Mouse (Mus musculus): ENCODE results near the gene Nav3. TPM values are rescaled to one million over a fixed set of nuclear protein-coding genes. Genes with fewer than 3 reads are reported as not detected.

The Nav3 gene
- polyA plus RNA-seq, 1 experiment from 2014 or later = 4.0 TPM

DNA sequence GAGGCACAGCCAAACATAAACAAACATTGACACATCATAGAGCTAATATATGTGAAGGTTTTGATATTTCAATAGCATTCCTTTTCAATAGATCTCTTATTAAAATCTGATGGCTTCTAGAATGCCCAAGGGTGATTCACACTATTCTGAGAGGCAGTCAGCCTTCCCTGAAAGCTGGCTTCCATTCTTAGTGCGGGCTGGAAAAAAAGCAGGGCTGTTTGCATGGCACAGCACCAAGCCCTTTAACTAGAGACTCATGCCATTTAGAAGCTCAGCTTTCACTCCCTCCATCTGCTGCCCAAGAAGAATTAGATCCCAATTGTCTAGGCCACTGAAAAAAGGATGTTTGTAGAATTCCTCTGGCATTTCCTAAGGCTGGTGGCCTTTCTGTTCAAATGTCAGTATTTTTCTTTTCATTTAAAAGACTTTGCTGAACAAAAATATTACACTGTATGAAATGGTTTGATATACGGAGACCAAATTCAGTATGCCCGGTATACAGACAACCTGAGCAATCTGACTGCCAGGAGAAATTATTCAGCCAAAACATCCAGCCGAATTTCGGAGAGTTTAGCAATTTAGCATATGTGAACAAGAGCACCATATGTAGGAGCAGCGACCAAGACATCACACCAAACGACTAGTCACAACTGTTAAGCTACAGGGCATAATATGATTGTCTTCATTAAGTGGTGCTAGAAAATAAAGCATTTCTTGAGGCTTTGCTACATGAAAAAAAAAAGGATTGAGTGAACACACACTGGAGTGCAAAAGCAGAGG lies 263.8 kb downstream of the Nav3 start:
- Histone ChIP-seq H3K27ac (ENCODE audit: low read depth, low read length) (no peak overlapping the region), H3K4me1 (replicated peaks; ENCODE audit: control insufficient read depth, insufficient read depth, low read length) (no peaks in the 10 kb centered on the region), H3K27me3 (ENCODE audit: control insufficient read depth, insufficient read depth, low read length) (no peaks in the 10 kb centered on the region), H3K4me3 (ENCODE audit: low read depth, low read length) (no peak overlapping the region), H3K9me3 (ENCODE audit: control insufficient read depth, low read length) (no peaks in the 10 kb centered on the region), H3K4me2 (ENCODE audit: low read depth, low read length, severe bottlenecking) (no peak overlapping the region), H3K36me3 (ENCODE audit: control insufficient read depth, insufficient read depth, low read length) (no peaks in the 10 kb centered on the region), H3K9ac (ENCODE audit: low read length) (no peak overlapping the region)
- ATAC-seq (replicated peaks; ENCODE audit: low FRiP score) (no peak), DNase-seq (ENCODE audit: low spot score) (no peak)
- WGBS = 69% methylated on average over 7 of the region's 7 CpGs

GRCm38 (mm10) chr10:110186242-110186641 lies 269.8 kb downstream of the Nav3 start:
- no peak for DNase-seq (ENCODE audit: low spot score)
- Histone ChIP-seq H3K36me3 (ENCODE audit: control insufficient read depth, insufficient read depth, low read length) (no peaks in the 10 kb centered on the region), H3K27me3 (ENCODE audit: control insufficient read depth, insufficient read depth, low read length) (no peaks in the 10 kb centered on the region), H3K9ac (ENCODE audit: low read length) (no peak overlapping the region), H3K27ac (ENCODE audit: low read depth, low read length) (no peak overlapping the region), H3K4me1 (replicated peaks; ENCODE audit: control insufficient read depth, insufficient read depth, low read length) (no peaks in the 10 kb centered on the region), H3K4me2 (ENCODE audit: low read depth, low read length, severe bottlenecking) (no peak overlapping the region), H3K9me3 (ENCODE audit: control insufficient read depth, low read length) (no peaks in the 10 kb centered on the region), H3K4me3 (ENCODE audit: low read depth, low read length) (no peak overlapping the region)
- no peak for ATAC-seq (replicated peaks; ENCODE audit: low FRiP score)
- 83% methylated on average over 1 of the region's 1 CpGs for WGBS

DNA sequence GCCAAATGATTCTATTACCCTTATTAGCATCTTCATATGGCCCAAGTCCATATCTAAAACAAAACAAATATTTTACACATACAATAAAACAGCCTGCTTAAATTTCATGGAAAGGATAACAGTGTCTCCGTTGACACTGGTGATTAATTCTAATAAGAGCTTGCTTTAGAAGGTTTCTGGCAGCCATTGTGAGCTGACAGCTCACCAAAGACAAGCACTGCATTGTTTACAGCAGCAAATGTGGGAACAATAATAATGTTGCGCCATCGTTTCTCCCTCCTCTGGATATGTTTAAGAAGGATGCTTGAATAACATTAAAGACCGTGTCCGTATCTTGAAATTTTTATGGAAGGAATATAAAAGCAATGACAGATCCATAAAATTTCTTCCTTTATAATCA lies 280.1 kb downstream of the Nav3 start:
- no peak for DNase-seq (ENCODE audit: low spot score)
- Histone ChIP-seq H3K4me2 (ENCODE audit: low read depth, low read length, severe bottlenecking) (no peak overlapping the region), H3K9ac (ENCODE audit: low read length) (no peak overlapping the region), H3K27me3 (ENCODE audit: control insufficient read depth, insufficient read depth, low read length) (no peaks in the 10 kb centered on the region), H3K4me3 (ENCODE audit: low read depth, low read length) (no peak overlapping the region), H3K9me3 (ENCODE audit: control insufficient read depth, low read length) (no peaks in the 10 kb centered on the region), H3K36me3 (ENCODE audit: control insufficient read depth, insufficient read depth, low read length) (no peaks in the 10 kb centered on the region), H3K4me1 (replicated peaks; ENCODE audit: control insufficient read depth, insufficient read depth, low read length) (no peaks in the 10 kb centered on the region), H3K27ac (ENCODE audit: low read depth, low read length) (no peak overlapping the region)
- WGBS = 82% methylated on average over 5 of the region's 5 CpGs
- no peak for ATAC-seq (replicated peaks; ENCODE audit: low FRiP score)

- Histone ChIP-seq H3K36me3 (ENCODE audit: control insufficient read depth, insufficient read depth, low read length) (no peaks in the 10 kb centered on the region), H3K4me1 (replicated peaks; ENCODE audit: control insufficient read depth, insufficient read depth, low read length) (no peaks in the 10 kb centered on the region), H3K27me3 (ENCODE audit: control insufficient read depth, insufficient read depth, low read length) (no peaks in the 10 kb centered on the region), H3K4me2 (ENCODE audit: low read depth, low read length, severe bottlenecking) (no peak overlapping the region), H3K27ac (ENCODE audit: low read depth, low read length) (no peak overlapping the region), H3K4me3 (ENCODE audit: low read depth, low read length) (no peak overlapping the region), H3K9ac (ENCODE audit: low read length) (no peak overlapping the region), H3K9me3 (ENCODE audit: control insufficient read depth, low read length) (no peaks in the 10 kb centered on the region)
- 89% methylated on average over 6 of the region's 6 CpGs for WGBS
- DNase-seq (ENCODE audit: low spot score) = no peak
- ATAC-seq (replicated peaks; ENCODE audit: low FRiP score) = peak; percentile 67
Observed at GRCm38 (mm10) chr10:110169416-110169815, 286.6 kb downstream of the Nav3 start.

DNA sequence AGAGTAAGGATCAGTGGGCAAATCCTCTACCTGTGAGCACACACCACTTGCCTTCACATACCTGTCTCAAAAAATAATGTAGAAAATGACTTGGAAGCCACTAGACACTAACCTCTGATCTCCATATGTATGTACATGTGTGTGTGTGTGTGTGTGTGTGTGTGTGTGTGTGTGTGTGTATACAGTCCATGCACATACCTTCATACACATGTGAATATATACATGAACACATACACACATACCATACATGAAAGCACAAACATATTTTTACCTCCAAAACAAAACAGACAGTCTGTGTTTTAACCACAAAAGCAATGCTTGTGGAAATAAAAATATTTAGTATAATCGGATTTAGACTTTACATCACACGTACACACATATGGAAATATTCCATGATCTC lies 287.1 kb downstream of the Nav3 start:
- Histone ChIP-seq H3K4me2 (ENCODE audit: low read depth, low read length, severe bottlenecking) (no peak overlapping the region), H3K9me3 (ENCODE audit: control insufficient read depth, low read length) (no peaks in the 10 kb centered on the region), H3K27ac (ENCODE audit: low read depth, low read length) (no peak overlapping the region), H3K4me3 (ENCODE audit: low read depth, low read length) (no peak overlapping the region), H3K4me1 (replicated peaks; ENCODE audit: control insufficient read depth, insufficient read depth, low read length) (no peaks in the 10 kb centered on the region), H3K9ac (ENCODE audit: low read length) (no peak overlapping the region), H3K27me3 (ENCODE audit: control insufficient read depth, insufficient read depth, low read length) (no peaks in the 10 kb centered on the region), H3K36me3 (ENCODE audit: control insufficient read depth, insufficient read depth, low read length) (no peaks in the 10 kb centered on the region)
- ATAC-seq (replicated peaks; ENCODE audit: low FRiP score) (no peak), DNase-seq (ENCODE audit: low spot score) (no peak)
- WGBS = 84% methylated on average over 2 of the region's 2 CpGs

DNA sequence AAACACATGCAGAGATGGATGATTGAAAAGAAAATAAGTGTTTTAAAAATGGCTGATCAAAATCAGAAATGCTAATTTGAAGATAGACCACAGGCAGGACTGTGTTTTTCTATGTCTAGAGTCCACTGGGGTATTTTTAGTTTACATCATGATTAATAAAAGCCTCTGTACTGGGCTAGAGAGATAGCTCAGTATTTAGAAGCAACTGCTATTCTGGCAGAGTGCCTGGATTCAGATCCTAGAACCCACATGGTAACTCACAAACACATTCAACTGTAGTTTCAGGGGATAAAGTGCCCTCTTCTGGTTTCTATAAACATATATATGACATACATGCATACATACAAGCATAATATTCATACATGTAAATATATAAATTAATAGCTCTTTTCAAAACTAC lies 293.4 kb downstream of the Nav3 start:
- no peak overlapping the region for H3K9ac ChIP-seq (ENCODE audit: low read length)
- H3K4me3 ChIP-seq (ENCODE audit: low read depth, low read length) = no peak overlapping the region
- no peaks in the 10 kb centered on the region for H3K36me3 ChIP-seq (ENCODE audit: control insufficient read depth, insufficient read depth, low read length)
- H3K27me3 ChIP-seq (ENCODE audit: control insufficient read depth, insufficient read depth, low read length) = no peaks in the 10 kb centered on the region
- ATAC-seq (replicated peaks; ENCODE audit: low FRiP score) (no peak), DNase-seq (ENCODE audit: low spot score) (no peak)
- no peak overlapping the region for H3K27ac ChIP-seq (ENCODE audit: low read depth, low read length)
- H3K9me3 ChIP-seq (ENCODE audit: control insufficient read depth, low read length) = no peaks in the 10 kb centered on the region
- H3K4me1 ChIP-seq (replicated peaks; ENCODE audit: control insufficient read depth, insufficient read depth, low read length) = no peaks in the 10 kb centered on the region
- H3K4me2 ChIP-seq (ENCODE audit: low read depth, low read length, severe bottlenecking) = no peak overlapping the region

DNA sequence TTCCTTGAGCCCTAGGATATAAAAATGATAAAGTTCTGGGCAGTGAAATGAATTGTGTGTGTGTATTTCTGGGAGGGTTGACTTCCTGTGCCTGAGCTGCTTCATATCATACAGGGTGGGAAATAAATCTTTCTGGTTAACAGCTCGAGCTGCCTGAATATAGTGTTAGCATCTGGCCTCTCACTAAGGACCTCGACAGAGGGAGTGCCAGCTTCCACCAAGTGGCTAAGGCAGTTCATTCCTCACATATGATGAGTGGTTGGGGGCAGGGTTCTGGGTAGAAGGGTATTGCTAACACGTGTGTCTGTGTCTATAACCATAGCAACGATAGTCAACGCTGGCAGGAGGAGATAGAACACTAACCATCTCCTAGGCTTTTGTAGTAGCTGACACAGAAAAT lies 295.1 kb downstream of the Nav3 start:
- no peak; the same call in 1 of the 2 replicates for ATAC-seq (replicated peaks; ENCODE audit: low FRiP score)
- H3K9ac ChIP-seq (ENCODE audit: low read length) = no peak overlapping the region
- 75% methylated on average over 5 of the region's 5 CpGs for WGBS
- H3K27ac ChIP-seq (ENCODE audit: low read depth, low read length) = no peak overlapping the region
- DNase-seq (ENCODE audit: low spot score) = no peak
- H3K4me2 ChIP-seq (ENCODE audit: low read depth, low read length, severe bottlenecking) = no peak overlapping the region
- H3K9me3 ChIP-seq (ENCODE audit: control insufficient read depth, low read length) = no peaks in the 10 kb centered on the region
- no peak overlapping the region for H3K4me3 ChIP-seq (ENCODE audit: low read depth, low read length)
- no peaks in the 10 kb centered on the region for H3K27me3 ChIP-seq (ENCODE audit: control insufficient read depth, insufficient read depth, low read length)
- H3K4me1 ChIP-seq (replicated peaks; ENCODE audit: control insufficient read depth, insufficient read depth, low read length) = no peaks in the 10 kb centered on the region
- no peaks in the 10 kb centered on the region for H3K36me3 ChIP-seq (ENCODE audit: control insufficient read depth, insufficient read depth, low read length)

- DNase-seq (ENCODE audit: low spot score) (no peak), ATAC-seq (replicated peaks; ENCODE audit: low FRiP score) (no peak)
- Histone ChIP-seq H3K9me3 (ENCODE audit: control insufficient read depth, low read length) (no peaks in the 10 kb centered on the region), H3K4me1 (replicated peaks; ENCODE audit: control insufficient read depth, insufficient read depth, low read length) (no peaks in the 10 kb centered on the region), H3K27ac (ENCODE audit: low read depth, low read length) (no peak overlapping the region), H3K27me3 (ENCODE audit: control insufficient read depth, insufficient read depth, low read length) (no peaks in the 10 kb centered on the region), H3K36me3 (ENCODE audit: control insufficient read depth, insufficient read depth, low read length) (no peaks in the 10 kb centered on the region), H3K4me3 (ENCODE audit: low read depth, low read length) (no peak overlapping the region), H3K9ac (ENCODE audit: low read length) (no peak overlapping the region), H3K4me2 (ENCODE audit: low read depth, low read length, severe bottlenecking) (no peak overlapping the region)
- 61% methylated on average over 1 of the region's 1 CpGs for WGBS
Observed at GRCm38 (mm10) chr10:110159548-110159947, 296.5 kb downstream of the Nav3 start.

DNA sequence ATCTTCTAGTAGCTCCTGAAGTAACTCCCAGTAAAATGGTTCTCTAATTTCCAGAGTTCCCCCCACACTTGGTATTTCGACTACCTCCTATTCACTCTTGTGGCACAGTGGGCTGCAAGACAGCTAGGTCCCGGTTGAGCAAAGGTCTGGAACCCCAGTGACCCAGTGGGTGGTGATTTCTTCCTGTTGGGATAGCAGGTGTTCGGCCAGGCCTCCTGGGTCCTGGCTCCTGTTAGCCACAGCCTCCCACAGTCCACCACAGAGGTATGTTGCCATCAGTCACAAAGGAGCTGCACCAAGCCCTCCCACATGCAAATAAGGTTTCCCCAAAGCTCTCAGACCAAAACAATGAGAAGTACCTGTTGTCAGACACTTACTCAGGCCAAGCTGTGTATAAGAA lies 297.9 kb downstream of the Nav3 start:
- DNase-seq (ENCODE audit: low spot score) (no peak), ATAC-seq (replicated peaks; ENCODE audit: low FRiP score) (no peak)
- Histone ChIP-seq H3K4me1 (replicated peaks; ENCODE audit: control insufficient read depth, insufficient read depth, low read length) (no peaks in the 10 kb centered on the region), H3K27me3 (ENCODE audit: control insufficient read depth, insufficient read depth, low read length) (no peaks in the 10 kb centered on the region), H3K4me3 (ENCODE audit: low read depth, low read length) (no peak overlapping the region), H3K36me3 (ENCODE audit: control insufficient read depth, insufficient read depth, low read length) (no peaks in the 10 kb centered on the region), H3K4me2 (ENCODE audit: low read depth, low read length, severe bottlenecking) (no peak overlapping the region), H3K27ac (ENCODE audit: low read depth, low read length) (no peak overlapping the region), H3K9ac (ENCODE audit: low read length) (no peak overlapping the region), H3K9me3 (ENCODE audit: control insufficient read depth, low read length) (no peaks in the 10 kb centered on the region)
- WGBS = 41% methylated on average over 3 of the region's 3 CpGs

Data from forebrain, embryonic 11.5 days (tissue).